Mouse (Mus musculus): Measurements from ENCODE around the gene Slc41a3.

- no peak for TF ChIP-seq CTCF (IDR thresholded peaks at IDR 0.05; ENCODE audit: low read depth)
- TF ChIP-seq EP300 (IDR thresholded peaks at IDR 0.05; ENCODE audit: low read depth): no peak
Observed at GRCm38 (mm10) chr6:90590707-90591106, 13.8 kb upstream of the Slc41a3 start.
